In the genomic region with DNA sequence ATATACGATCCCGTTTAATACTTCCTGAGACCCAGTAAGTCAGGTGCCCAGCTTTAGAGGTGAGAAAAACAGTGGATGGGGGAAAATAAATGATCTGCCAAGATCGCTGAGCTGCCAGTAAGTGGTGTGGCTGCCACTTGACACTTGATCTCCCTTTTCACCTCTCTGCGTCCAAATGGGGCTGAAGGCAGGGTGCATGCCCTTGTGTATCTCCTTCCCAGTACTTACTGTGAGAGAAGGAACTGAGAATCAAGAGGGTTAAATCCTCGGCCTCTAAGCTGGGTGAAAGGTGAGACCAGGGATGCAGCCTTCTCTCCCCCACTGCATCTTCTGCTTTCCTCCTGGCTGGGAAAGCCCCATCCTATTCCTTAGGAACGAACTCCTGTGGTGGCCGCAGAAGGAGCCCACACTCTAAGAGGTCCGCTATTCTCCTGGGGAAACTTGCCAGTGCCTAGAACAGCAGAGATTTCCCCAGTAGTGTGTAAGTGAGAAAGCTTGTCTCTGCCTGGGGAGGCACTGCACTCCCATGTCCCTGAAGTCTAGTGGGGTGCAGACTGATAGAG, we compare ENCODE assay signal across 9 mouse cellular contexts. TPM values are rescaled to one million over a fixed set of nuclear protein-coding genes. Genes with fewer than 3 reads are reported as not detected.
DNase-seq lines count a peak whose midpoint lies in the region; ATAC-seq and TF ChIP-seq lines count a peak whose summit lies in the region.
"Had no signal": no experiment of that assay in that cellular context is flagged by ENCODE, and none has a peak within 500 bp of the region (broad histone marks: within the 10 kb centered on the region; RNA-seq: fewer than 3 reads in every experiment).

No protein-coding gene starts in this region.

- ATAC-seq in forebrain, postnatal 0 days = no peak
- ATAC-seq in midbrain, embryonic 16.5 days = no peak

- H3K27ac ChIP-seq in gastrocnemius, adult 2 months = no peak overlapping the region
- no peak overlapping the region for H3K27ac ChIP-seq in forebrain, postnatal 0 days (ENCODE audit: low read depth, low read length)
- peak overlapping the region; percentile 55 for H3K27ac ChIP-seq in midbrain, embryonic 16.5 days (ENCODE audit: low read length)

- WGBS in forebrain, postnatal 0 days = 3% methylated on average over 8 of the region's 8 CpGs
- WGBS in midbrain, embryonic 16.5 days = 2% methylated on average over 8 of the region's 8 CpGs

- H3K4me2 ChIP-seq in forebrain, postnatal 0 days (ENCODE audit: low read depth) = peak overlapping the region; percentile 54
- H3K4me2 ChIP-seq in midbrain, embryonic 16.5 days (ENCODE audit: low read length) = peak overlapping the region; percentile 69

- no peak overlapping the region; the same call in none of the 2 replicates for H3K9ac ChIP-seq in forebrain, postnatal 0 days
- H3K9ac ChIP-seq in midbrain, embryonic 16.5 days (ENCODE audit: low read depth, low read length) = peak overlapping the region; percentile 61

- peak overlapping the region; percentile 17; the same call in 1 of the 2 replicates for H3K4me3 ChIP-seq in gastrocnemius, adult 2 months
- H3K4me3 ChIP-seq in forebrain, postnatal 0 days (ENCODE audit: low read depth, low read length) = peak overlapping the region; percentile 69
- peak overlapping the region; percentile 60 for H3K4me3 ChIP-seq in midbrain, embryonic 16.5 days (ENCODE audit: low read depth, low read length)

- H3K36me3 ChIP-seq in forebrain, postnatal 0 days (ENCODE audit: insufficient read depth) = no peaks in the 10 kb centered on the region
- H3K36me3 ChIP-seq in midbrain, embryonic 16.5 days (ENCODE audit: control insufficient read depth, insufficient read depth, low read length) = no peaks in the 10 kb centered on the region

- H3K9me3 ChIP-seq in forebrain, postnatal 0 days (ENCODE audit: low read length) = no peaks in the 10 kb centered on the region
- no peaks in the 10 kb centered on the region for H3K9me3 ChIP-seq in midbrain, embryonic 16.5 days (replicated peaks; ENCODE audit: control insufficient read depth, low read length, poor library complexity, severe bottlenecking)

- intact Hi-C loops in gastrocnemius, adult 2 months (cut with DNase I) = no loop called here
- intact Hi-C loops in left cerebral cortex, postnatal 10 days (cut with DNase I) = no loop called here

- H3K27me3 ChIP-seq in forebrain, postnatal 0 days (ENCODE audit: insufficient read depth, low read length) = no peaks in the 10 kb centered on the region
- H3K27me3 ChIP-seq in midbrain, embryonic 16.5 days (ENCODE audit: control insufficient read depth, insufficient read depth, low read depth, low read length) = no peaks in the 10 kb centered on the region

- no peaks in the 10 kb centered on the region for H3K4me1 ChIP-seq in forebrain, postnatal 0 days (ENCODE audit: insufficient read depth)
- H3K4me1 ChIP-seq in midbrain, embryonic 16.5 days (ENCODE audit: control insufficient read depth, insufficient read depth, low read length) = peaks cover 6% of the 10 kb centered on the region; the same call in 1 of the 2 replicates

- no peak for DNase-seq in gastrocnemius, adult 2 months
- no peak for DNase-seq in gastrocnemius, adult 18-20 months (ENCODE audit: low spot score)
- peak; percentile 48 to 61 for DNase-seq in cerebellum, postnatal 25 days
- no peak for DNase-seq in forebrain, postnatal 0 days
- DNase-seq in left cerebral cortex, postnatal 10 days (ENCODE audit: extremely low spot score in 1 of 2, low spot score in 2 of 2) = no peak
- no peak for DNase-seq in spleen, adult 18-20 months
- DNase-seq in adrenal gland, postnatal 36 days = no peak
- DNase-seq: kidney, adult 2 months had no signal

- TF ChIP-seq CTCF in gastrocnemius, adult 2 months (IDR thresholded peaks at IDR 0.05) = no peak
- TF ChIP-seq CTCF in forebrain, postnatal 0 days (IDR thresholded peaks at IDR 0.05; ENCODE audit: low read depth) = no peak

RNA-seq across cellular contexts. Expression of gene Vat1l, which starts 1.1 kb away (rescaled TPM):
- under 1 TPM; 0.45 to 0.69 TPM for total RNA-seq in gastrocnemius, adult 2 months (2021)
- under 1 TPM; 0.41 to 0.45 TPM for total RNA-seq in gastrocnemius, adult 18-20 months (2021)
- 119 and 156 TPM in 2 replicates for total RNA-seq in forebrain, postnatal 0 days (2014; rRNA removed)
- polyA plus RNA-seq in forebrain, postnatal 0 days (2015; fragmentation: Nextera tagmentation; extraction: Ambion mirVana) = 25.3 and 42.1 TPM in 2 replicates
- 66.0 and 66.6 TPM in 2 replicates for polyA plus RNA-seq in midbrain, embryonic 16.5 days (2015; fragmentation: Nextera tagmentation; extraction: Ambion mirVana)
- 10 to 100 TPM; 63.8 to 70.8 TPM for total RNA-seq in left cerebral cortex, postnatal 10 days (2021)
- total RNA-seq in adrenal gland, postnatal 36 days (2021) = 10 to 100 TPM in 1 of 2 experiments, 1 to 10 TPM in 1; 9.8 to 14.0 TPM

Comparison
In these comparisons a context has a peak if more than half of its experiments do, and no peak if none do; other contexts are left out.
1. DNase-seq: peak in cerebellum, postnatal 25 days (2 of 2); none in gastrocnemius, adult 2 months (single experiment), gastrocnemius, adult 18-20 months (single experiment), forebrain, postnatal 0 days (single experiment), left cerebral cortex, postnatal 10 days (0 of 2), spleen, adult 18-20 months (0 of 2) and adrenal gland, postnatal 36 days (0 of 2).
2. H3K4me3 ChIP-seq: peak in every context shown above with its lines; median percentile 69 in forebrain, postnatal 0 days; 60 in midbrain, embryonic 16.5 days; 17 in gastrocnemius, adult 2 months.
3. RNA of gene Vat1l, which starts 1.1 kb away (total RNA-seq): 119 to 156 TPM in forebrain, postnatal 0 days, 63.8 to 70.8 TPM in left cerebral cortex, postnatal 10 days and 9.8 to 14.0 TPM in adrenal gland, postnatal 36 days; 0.45 to 0.69 TPM in gastrocnemius, adult 2 months and 0.41 to 0.45 TPM in gastrocnemius, adult 18-20 months; every median in the first group is over 4 times any median in the second.